Mouse (Mus musculus) T-helper 1 cell (primary cell): ENCODE data around the gene Phyhd1.

Experiments
- in situ Hi-C: fragments of 300-600 bp; cut with MboI, MseI; formaldehyde crosslinking; loops from one replicate; pipeline ENCODE4 v1.15.1; 2025; ENCODE audit warnings: high pct_unique_total_duplicates

The Phyhd1 gene

GRCm38 (mm10) chr2:30265767-30266253 is at the start of gene Phyhd1:
TSS of gene Phyhd1 (plus strand) at chr2:30266203.
- in situ Hi-C loops: loop anchor here (5.0 kb wide), 1 partner anchor 79 kb away; no protein-coding TSS in a partner anchor

- in situ Hi-C loops: no loop called here
Measured at GRCm38 (mm10) chr2:30216293-30216692, 49.7 kb upstream of the Phyhd1 start.

- in situ Hi-C loops: no loop called here
Measured at GRCm38 (mm10) chr2:30235593-30235992, 30.4 kb upstream of the Phyhd1 start.

- in situ Hi-C loops: no loop called here
Measured at GRCm38 (mm10) chr2:30236426-30237198, 29.4 kb upstream of the Phyhd1 start.

GRCm38 (mm10) chr2:30237199-30237880 is 28.7 kb upstream of the Phyhd1 start, which contains the start of gene Lrrc8a:
TSS of gene Lrrc8a (plus strand) at chr2:30237715.
- in situ Hi-C loops: no loop called here

GRCm38 (mm10) chr2:30237881-30238280 is 28.1 kb upstream of the Phyhd1 start:
- in situ Hi-C loops: no loop called here

GRCm38 (mm10) chr2:30238906-30239465 is 27.0 kb upstream of the Phyhd1 start:
- in situ Hi-C loops: no loop called here

GRCm38 (mm10) chr2:30239777-30240176 is 26.2 kb upstream of the Phyhd1 start:
- in situ Hi-C loops: loop anchor here (5.0 kb wide), 1 partner anchor 43 kb away; the partner anchor contains the start of gene Gm28038

- in situ Hi-C loops: loop anchor here (5.0 kb wide), 1 partner anchor 42 kb away; the partner anchor contains the start of gene Gm28038
Measured at GRCm38 (mm10) chr2:30240267-30240666, 25.7 kb upstream of the Phyhd1 start, which contains the start of gene Gm28035. TSS of gene Gm28035 (plus strand) at chr2:30240567.

GRCm38 (mm10) chr2:30242509-30242908 is 23.5 kb upstream of the Phyhd1 start:
- in situ Hi-C loops: loop anchor here (5.0 kb wide), 1 partner anchor 40 kb away; the partner anchor contains the start of gene Gm28038

GRCm38 (mm10) chr2:30243391-30243790 is 22.6 kb upstream of the Phyhd1 start:
- in situ Hi-C loops: loop anchor here (5.0 kb wide), 1 partner anchor 39 kb away; the partner anchor contains the start of gene Gm28038

GRCm38 (mm10) chr2:30244595-30245178 is 21.3 kb upstream of the Phyhd1 start:
- in situ Hi-C loops: loop anchor here (5.0 kb wide), 1 partner anchor 38 kb away; the partner anchor contains the start of gene Gm28038

GRCm38 (mm10) chr2:30247036-30247435 is 19.0 kb upstream of the Phyhd1 start:
- in situ Hi-C loops: no loop called here

- in situ Hi-C loops: no loop called here
Measured at GRCm38 (mm10) chr2:30247681-30248080, 18.3 kb upstream of the Phyhd1 start.

GRCm38 (mm10) chr2:30249182-30249581 is 16.8 kb upstream of the Phyhd1 start:
- in situ Hi-C loops: no loop called here

- in situ Hi-C loops: no loop called here
Measured at GRCm38 (mm10) chr2:30250166-30251128, 15.6 kb upstream of the Phyhd1 start.

- in situ Hi-C loops: no loop called here
Measured at GRCm38 (mm10) chr2:30251417-30252104, 14.4 kb upstream of the Phyhd1 start.

GRCm38 (mm10) chr2:30252521-30252920 is 13.5 kb upstream of the Phyhd1 start:
- in situ Hi-C loops: no loop called here

GRCm38 (mm10) chr2:30253809-30254208 is 12.2 kb upstream of the Phyhd1 start:
- in situ Hi-C loops: no loop called here
